Mouse (Mus musculus): ENCODE results near the gene Rps27rt. TPM values are rescaled to one million over a fixed set of nuclear protein-coding genes. Genes with fewer than 3 reads are reported as not detected.
"Not testable (repeated sequence)": the region's sequence is repeated elsewhere in the genome, so short reads cannot be mapped to it uniquely, and the experiment has no call there.

Gene Rps27rt
- polyA plus RNA-seq, 1 experiment = 1,319 TPM

DNA sequence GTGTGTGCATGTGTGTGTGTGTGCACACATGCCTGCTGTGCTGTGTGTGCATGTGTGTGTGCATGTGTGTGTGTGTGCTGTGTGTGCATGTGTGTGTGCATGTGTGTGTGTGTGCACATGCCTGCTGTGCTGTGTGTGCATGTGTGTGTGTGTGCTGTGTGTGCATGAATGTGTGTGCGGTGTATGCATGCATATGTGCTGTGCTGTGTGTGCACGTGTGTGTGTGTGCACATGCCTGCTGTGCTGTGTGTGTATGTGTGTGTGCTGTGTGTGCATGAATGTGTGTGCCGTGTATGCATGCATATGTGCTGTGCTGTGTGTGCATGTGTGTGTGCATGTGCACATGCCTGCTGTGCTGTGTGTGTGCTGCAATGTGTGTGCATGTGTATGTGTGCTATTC is 5.5 kb upstream of the Rps27rt start:
- Histone ChIP-seq H3K4me1 (ENCODE audit: control insufficient read depth, insufficient read depth, low read length) (no peaks in the 10 kb centered on the region), H3K4me3 (ENCODE audit: insufficient read depth, low read length) (no peak overlapping the region), H3K27ac (ENCODE audit: insufficient read depth, low read depth, low read length) (no peak overlapping the region)
- TF ChIP-seq POLR2A (IDR thresholded peaks at IDR 0.05; ENCODE audit: borderline replicate concordance, low read depth, low read length) (no peak), CTCF (IDR thresholded peaks at IDR 0.05; ENCODE audit: low read depth, low read length) (no peak)

GRCm38 (mm10) chr9:114986361-114986760 is 3.8 kb upstream of the Rps27rt start:
- Histone ChIP-seq H3K4me3 (ENCODE audit: insufficient read depth, low read length) (no peak overlapping the region), H3K27ac (ENCODE audit: insufficient read depth, low read depth, low read length) (no peak overlapping the region), H3K4me1 (ENCODE audit: control insufficient read depth, insufficient read depth, low read length) (no peaks in the 10 kb centered on the region)
- TF ChIP-seq CTCF (IDR thresholded peaks at IDR 0.05; ENCODE audit: low read depth, low read length) = no peak
- no peak for TF ChIP-seq POLR2A (IDR thresholded peaks at IDR 0.05; ENCODE audit: borderline replicate concordance, low read depth, low read length)

- Histone ChIP-seq H3K27ac (ENCODE audit: insufficient read depth, low read depth, low read length) (no peak overlapping the region), H3K4me3 (ENCODE audit: insufficient read depth, low read length) (no peak overlapping the region), H3K4me1 (ENCODE audit: control insufficient read depth, insufficient read depth, low read length) (no peaks in the 10 kb centered on the region)
- TF ChIP-seq CTCF (IDR thresholded peaks at IDR 0.05; ENCODE audit: low read depth, low read length) (no peak), POLR2A (IDR thresholded peaks at IDR 0.05; ENCODE audit: borderline replicate concordance, low read depth, low read length) (no peak)
Observed at GRCm38 (mm10) chr9:114985741-114986140, 3.2 kb upstream of the Rps27rt start.

DNA sequence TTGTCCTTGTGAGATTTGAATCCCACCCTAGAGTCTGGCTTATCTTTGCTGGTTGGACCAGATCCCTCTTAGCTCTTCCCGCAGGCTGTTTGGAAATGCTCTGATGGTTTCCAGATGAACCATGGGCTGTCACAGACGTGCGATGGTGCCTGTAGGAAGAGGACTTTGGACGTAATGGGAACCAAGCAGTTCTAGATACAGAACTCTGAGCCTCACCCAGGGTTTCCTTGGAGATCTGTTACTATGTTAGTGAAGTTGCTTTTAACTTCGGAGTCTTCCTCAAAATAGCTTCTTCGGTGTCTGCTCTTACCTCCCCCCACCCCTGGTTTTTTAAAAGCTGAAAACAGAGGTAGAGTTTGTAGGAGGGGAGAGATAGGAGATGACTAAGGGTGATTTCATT is 2.6 kb downstream of the Rps27rt start:
- H3K27ac ChIP-seq (ENCODE audit: insufficient read depth, low read depth, low read length) = no peak overlapping the region
- no peak for TF ChIP-seq CTCF (IDR thresholded peaks at IDR 0.05; ENCODE audit: low read depth, low read length)
- no peak for TF ChIP-seq POLR2A (IDR thresholded peaks at IDR 0.05; ENCODE audit: borderline replicate concordance, low read depth, low read length)
- H3K4me1 ChIP-seq (ENCODE audit: control insufficient read depth, insufficient read depth, low read length) = peaks cover 3% of the 10 kb centered on the region
- H3K4me3 ChIP-seq (ENCODE audit: insufficient read depth, low read length) = no peak overlapping the region

DNA sequence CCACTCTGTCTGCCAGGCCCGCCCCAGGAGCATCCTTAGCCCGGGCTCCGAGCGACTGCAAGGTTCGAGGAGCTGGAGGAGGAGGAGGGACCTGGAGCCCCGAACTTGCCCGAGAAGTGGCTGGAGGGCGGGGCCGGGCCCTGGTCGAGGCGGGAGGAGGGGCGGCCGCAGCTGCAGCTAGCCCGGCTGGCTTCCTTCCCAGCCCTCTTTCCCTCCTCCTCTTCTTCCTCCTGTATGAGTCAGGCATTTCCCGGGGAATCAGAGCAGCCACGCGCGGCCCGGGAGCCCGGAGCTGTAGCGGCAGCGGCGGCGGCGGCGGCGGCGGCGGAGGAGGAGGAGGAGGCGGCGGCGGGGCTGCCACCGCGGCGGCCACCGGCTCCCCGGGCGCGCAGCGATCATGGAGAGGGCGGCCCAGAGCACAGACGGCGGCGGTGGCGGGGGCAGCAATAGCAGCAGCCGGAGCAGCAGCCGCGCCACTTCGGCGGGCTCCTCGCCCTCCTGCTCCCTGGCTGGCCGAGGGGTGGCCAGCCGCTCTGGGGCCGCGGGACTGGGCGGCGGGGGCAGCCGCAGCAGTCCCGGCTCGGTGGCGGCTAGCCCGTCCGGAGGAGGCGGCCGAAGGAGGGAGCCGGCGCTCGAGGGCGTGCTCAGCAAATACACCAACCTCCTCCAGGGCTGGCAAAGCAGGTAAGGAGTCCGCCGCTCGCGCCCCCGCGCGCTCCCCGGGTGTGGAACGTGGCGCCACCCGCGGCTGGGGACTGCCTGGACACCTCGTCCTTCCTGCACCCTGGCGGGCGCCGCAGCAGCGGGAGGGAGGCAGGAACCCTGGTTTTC is 4.0 kb downstream of the Rps27rt start, which contains the start of gene Osbpl10:
Gene Osbpl10, plus strand, starts transcription at position 289 of the 831 bp plus-strand sequence.
- Histone ChIP-seq H3K4me1 (ENCODE audit: control insufficient read depth, insufficient read depth, low read length) (peaks cover 3% of the 10 kb centered on the region), H3K4me3 (ENCODE audit: insufficient read depth, low read length) (peak within 1 kb of the TSS; percentile 65), H3K27ac (ENCODE audit: insufficient read depth, low read depth, low read length) (no peak within 1 kb of the TSS)
- TF ChIP-seq CTCF (IDR thresholded peaks at IDR 0.05; ENCODE audit: low read depth, low read length) (no peak; the same call in 1 of the 2 replicates), POLR2A (IDR thresholded peaks at IDR 0.05; ENCODE audit: borderline replicate concordance, low read depth, low read length) (no peak)

DNA sequence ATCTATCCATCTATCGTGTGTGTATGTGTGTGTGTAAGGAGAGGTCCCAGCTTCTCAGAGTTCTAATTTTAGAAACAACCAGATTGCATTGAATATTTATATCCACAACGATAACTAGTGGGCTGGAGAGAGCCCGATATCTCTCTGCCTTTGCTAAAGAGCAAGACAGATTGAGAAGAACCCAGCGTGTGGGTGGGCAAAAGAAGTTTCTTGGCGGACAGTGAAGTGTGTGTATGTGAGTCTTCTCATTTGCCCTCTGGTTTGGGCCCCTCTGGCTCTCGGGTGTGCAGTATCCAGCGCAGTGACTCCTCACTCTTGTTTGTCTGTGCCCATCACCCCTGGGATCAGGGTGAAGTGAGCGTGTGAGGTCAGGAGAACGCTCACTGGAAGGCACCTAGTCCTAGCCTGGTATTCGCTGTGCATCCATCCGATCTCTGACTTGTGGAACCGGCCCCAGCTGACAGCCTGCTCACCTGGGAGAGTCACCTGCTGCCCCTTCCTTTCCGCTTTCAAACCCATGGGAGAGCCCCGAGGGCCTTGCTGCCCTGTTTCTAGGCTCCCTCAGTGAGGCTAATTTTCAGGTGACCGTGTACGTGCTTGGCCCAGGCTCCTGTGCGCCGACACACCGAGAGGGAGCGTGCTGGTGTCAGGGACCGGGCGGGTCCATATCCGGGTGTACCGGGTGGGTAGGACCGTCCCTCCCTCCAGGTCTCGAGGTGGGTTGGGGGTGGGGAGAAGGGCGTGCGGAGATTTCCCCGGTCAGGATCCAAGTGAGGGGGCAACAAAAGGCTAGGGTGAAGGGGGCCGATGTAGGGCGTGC is 4.9 kb downstream of the Rps27rt start:
- TF ChIP-seq CTCF (IDR thresholded peaks at IDR 0.05; ENCODE audit: low read depth, low read length) (no peak), POLR2A (IDR thresholded peaks at IDR 0.05; ENCODE audit: borderline replicate concordance, low read depth, low read length) (no peak)
- Histone ChIP-seq H3K4me1 (ENCODE audit: control insufficient read depth, insufficient read depth, low read length) (peaks cover 3% of the 10 kb centered on the region), H3K4me3 (ENCODE audit: insufficient read depth, low read length) (peak overlapping the region; percentile 65), H3K27ac (ENCODE audit: insufficient read depth, low read depth, low read length) (no peak overlapping the region)

- not testable (repeated sequence) for H3K27ac ChIP-seq (ENCODE audit: insufficient read depth, low read depth, low read length); H3K4me3 ChIP-seq (ENCODE audit: insufficient read depth, low read length); H3K4me1 ChIP-seq (ENCODE audit: control insufficient read depth, insufficient read depth, low read length)
Observed at GRCm38 (mm10) chr9:114966286-114966685, 16.3 kb downstream of the Rps27rt start.

DNA sequence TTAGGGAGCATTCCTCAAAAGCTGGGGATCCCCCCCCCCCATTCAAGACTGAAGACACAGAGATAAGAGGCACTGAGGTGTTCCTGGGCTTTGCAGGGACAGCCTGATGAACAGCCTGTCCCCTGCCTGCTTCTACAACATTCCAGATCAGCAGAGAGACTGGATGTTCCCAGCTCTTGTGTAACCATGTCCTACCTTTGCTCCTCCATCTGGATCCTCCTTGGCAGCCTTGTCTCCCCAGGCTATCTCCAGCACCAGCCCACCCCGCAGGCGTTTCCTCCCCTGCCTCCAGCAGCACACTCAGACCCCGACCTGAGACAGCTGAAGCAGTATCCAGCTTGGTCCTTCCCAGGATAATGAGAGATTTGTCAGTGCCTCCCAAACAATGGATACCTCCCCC is 18.4 kb downstream of the Rps27rt start:
- TF ChIP-seq CTCF (IDR thresholded peaks at IDR 0.05; ENCODE audit: low read depth, low read length) (no peak), POLR2A (IDR thresholded peaks at IDR 0.05; ENCODE audit: borderline replicate concordance, low read depth, low read length) (no peak)
- H3K4me1 ChIP-seq (ENCODE audit: control insufficient read depth, insufficient read depth, low read length) = peaks cover 6% of the 10 kb centered on the region
- H3K4me3 ChIP-seq (ENCODE audit: insufficient read depth, low read length) = no peak overlapping the region
- no peak overlapping the region for H3K27ac ChIP-seq (ENCODE audit: insufficient read depth, low read depth, low read length)

- no peak overlapping the region for H3K27ac ChIP-seq (ENCODE audit: insufficient read depth, low read depth, low read length)
- no peak overlapping the region for H3K4me3 ChIP-seq (ENCODE audit: insufficient read depth, low read length)
- TF ChIP-seq CTCF (IDR thresholded peaks at IDR 0.05; ENCODE audit: low read depth, low read length) (no peak), POLR2A (IDR thresholded peaks at IDR 0.05; ENCODE audit: borderline replicate concordance, low read depth, low read length) (no peak)
- H3K4me1 ChIP-seq (ENCODE audit: control insufficient read depth, insufficient read depth, low read length) = peaks cover 6% of the 10 kb centered on the region
Observed at GRCm38 (mm10) chr9:114960844-114961243, 21.7 kb downstream of the Rps27rt start.

Measured in bone marrow macrophage, adult 2 months (primary cell).